Mouse (Mus musculus) erythroblast, embryonic 14.5 days (primary cell): Measurements from ENCODE around the gene Ispd.

Source experiments
- GATA1 ChIP-seq: IDR thresholded peaks from 2 replicates; pipeline ENCODE4 v1.6.1; 2012; ENCODE audit warnings: low read length, inconsistent platforms, mixed read lengths
- TAL1 ChIP-seq: IDR thresholded peaks from 3 replicates; pipeline ENCODE4 v1.6.1; 2012; ENCODE audit warnings: low read length, inconsistent platforms, mixed read lengths

- TF ChIP-seq TAL1 (no peak), GATA1 (no peak)
Measured at GRCm38 (mm10) chr12:36708810-36709209, 327.6 kb downstream of the Ispd start.
